Mouse (Mus musculus) embryo, embryonic 9.5 days (tissue): ENCODE measurements around the gene Mbd3.
A peak's percentile ranks its signal among the peaks of the same experiment; 100 is the strongest.

Experiments
- DNase-seq: peaks from one replicate; pipeline ENCODE4 v3.0.0-alpha.2; 2017; ENCODE audit errors: extremely low spot score

Mbd3 gene

DNA sequence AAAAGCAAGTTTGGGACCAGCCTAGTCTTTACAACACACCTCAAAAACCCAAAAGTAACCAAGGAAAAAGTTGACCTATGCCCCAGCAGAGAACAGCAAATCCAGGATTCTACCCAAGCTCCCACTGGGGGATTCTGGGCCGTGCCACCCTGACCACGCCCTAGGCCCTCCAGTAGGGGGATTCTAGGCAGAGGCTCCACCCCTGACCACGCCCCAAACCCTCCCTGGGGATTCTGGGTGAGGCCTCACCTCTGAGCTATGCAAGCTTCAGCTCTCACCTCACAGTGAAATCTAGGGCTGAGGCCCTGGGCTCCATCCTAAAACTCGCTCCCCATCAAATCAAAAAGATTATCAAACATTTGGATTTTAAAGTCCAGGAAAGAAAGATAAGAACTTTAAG lies 24.2 kb upstream of the Mbd3 start:
- DNase-seq: no peak

DNA sequence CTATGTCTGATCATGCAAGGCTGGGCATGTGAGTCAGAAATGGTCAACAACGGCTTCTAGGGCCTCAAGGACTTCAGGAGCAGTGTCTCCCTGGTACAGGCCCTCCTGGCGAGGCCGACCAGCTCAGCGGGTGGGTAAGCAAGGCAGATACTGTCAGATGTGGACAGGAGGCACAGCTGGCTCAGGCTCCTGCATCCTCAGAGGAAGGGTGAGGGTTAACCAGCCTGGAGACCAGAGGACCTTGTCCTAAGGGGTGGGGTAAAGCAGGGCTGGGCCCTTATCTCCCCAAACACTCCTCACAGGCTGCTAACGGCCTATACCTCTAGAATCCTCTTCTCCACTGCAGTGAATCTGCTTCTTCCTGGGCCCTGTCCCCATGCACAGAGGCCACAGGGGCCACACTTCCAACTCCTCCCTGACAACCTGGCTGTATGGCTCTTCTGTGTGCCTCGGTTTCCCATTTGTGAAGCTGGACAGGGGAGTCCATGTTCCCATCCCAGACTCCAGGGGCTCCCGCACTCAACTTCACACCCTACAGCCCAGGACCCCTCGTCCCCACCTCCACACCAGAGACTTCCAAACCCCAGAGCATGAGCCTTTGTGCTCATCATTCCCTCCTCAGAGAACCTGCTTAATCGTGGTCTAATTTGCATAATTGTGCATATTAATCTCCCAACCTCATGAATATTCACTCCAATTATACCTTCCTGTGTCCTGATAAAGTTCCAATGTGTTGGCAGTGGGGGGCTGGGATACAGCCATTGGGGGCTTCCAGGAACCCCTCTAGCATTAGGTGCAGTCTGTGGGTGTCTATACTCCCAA lies 22.5 kb upstream of the Mbd3 start:
- no peak for DNase-seq

DNA sequence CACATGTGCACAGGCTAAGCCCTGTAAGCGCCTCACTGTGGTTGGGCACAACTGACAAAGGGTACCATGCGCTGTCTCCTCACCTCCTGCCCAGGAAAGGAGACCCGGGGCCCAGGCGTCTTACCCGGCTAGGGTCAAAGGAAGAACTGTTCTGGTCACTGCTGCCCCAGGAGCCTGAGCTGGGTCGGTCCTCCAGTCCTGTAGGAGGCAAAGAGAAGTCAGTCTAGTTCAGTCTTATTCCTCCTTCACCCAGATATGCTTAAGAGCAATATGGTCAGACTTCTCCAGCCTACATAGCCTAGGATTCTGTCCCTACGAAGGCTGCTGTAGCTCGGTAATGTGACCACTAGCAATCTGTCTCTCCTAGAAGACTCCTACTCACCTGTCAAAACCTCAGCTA lies 21.9 kb upstream of the Mbd3 start:
- no peak for DNase-seq

DNA sequence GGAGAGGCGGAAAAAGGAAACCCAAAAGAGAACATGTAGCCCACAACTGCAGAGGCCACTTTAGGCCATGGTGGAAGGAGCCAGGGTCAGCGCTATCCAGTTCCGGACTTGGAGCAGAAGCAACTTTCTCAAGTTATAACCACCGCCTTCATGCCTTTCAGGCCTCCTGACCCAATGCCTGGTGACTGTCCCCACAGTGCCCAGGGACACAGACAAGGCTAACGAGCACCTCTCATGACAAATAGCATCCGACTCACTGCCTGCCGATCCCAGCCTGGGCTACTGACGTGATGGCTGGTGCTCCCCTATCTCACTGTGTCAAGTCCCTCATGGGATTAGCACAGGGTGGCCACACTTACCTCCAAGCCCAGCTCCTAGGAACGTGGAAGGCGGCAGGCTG lies 21.4 kb upstream of the Mbd3 start:
- DNase-seq: no peak

DNA sequence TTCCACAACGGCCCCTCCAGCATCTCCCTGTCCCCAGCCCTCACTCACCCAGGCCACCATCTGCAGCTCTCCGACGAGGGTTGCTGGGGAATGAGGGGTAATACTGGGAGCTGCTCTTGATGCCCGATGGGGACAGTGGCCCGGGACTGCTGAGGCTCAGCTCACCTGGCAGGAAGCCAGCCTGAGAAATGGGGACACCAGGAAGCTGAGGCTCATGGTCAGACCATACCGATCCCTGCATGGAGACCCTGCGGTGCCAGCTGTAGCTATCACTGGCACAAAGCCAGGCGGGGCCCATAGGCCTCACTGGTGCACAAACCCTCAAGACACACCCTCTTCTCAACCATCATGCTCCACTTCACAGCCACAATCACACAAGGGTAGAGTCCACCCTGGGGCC lies 20.1 kb upstream of the Mbd3 start:
- no peak for DNase-seq

DNA sequence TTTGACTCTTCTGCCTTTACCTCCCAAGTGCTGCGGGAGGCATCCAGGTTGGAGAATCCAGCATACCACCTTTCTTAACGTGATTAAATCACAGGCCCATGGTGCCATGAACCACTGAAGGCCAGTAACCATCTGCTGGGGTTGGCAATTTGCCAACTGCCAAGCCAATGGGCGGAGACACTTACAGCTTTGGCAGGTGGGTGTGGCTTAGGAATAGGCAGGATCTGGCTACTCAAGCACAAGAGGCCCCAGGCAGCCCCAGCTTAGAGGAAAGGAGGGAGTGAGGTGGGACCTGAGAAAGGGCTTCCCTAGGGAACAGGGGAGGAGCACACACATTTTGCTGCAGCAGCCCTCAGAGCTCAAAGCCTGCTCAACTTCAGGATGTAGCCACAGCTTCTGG lies 19.0 kb upstream of the Mbd3 start:
- DNase-seq: no peak

DNA sequence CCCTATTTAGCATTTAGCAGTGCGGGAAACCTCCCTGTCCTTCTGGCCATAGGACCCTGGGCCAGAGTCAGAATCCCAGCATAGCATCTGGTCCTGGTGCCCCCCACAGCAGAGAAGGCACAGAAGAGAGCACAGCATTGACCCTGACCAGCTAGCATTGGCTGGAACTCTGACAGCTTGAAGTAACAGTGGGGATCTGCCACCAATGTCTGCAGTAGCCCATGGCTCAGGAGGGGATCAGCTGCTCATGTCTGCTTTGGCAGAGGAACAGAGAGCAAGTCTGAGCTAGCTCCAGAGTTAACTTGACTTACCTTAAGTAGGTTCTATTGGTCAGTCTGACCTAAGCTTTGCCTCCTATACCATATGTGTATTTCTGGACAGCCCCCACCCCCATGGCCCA lies 18.5 kb upstream of the Mbd3 start:
- DNase-seq: no peak

DNA sequence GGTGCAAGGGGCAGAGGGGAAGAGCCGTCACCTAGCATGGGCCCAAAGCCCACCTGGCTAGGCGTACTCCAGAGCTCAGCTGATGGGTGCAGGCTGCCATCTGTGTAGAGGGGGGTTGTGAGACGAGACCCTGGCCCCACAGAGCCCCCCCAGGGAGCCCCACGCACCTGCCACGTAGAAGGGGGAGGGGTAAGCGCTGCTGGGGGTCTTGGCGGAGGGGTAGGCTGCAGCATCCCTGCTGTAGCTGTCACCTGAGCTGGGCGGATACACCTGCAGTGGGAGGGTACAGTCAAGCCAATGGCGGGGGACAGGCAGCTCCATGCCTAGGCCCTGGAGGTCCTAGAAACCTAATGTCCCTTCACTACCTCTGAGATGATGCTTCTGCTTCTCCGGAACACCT lies 18.0 kb upstream of the Mbd3 start:
- no peak for DNase-seq

DNA sequence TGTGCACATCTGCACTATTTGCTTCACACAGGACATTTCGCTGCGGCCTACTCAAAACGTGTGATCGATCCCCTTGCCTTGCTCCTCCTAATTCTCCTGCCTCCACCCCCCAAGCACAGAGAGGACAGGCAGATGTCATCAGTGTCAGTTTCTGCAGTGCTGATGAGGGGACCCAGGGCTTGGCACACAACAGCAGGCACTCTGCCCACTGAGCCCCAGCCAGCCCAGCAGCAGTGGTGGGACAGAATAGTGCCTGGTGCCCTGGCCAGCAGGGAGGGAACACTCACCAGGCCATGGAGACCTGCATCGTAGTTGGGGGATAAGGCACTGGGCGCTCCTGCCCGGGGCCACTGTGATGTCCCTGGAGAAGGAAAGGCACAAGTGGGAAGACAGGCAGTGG lies 16.2 kb upstream of the Mbd3 start:
- no peak for DNase-seq

DNA sequence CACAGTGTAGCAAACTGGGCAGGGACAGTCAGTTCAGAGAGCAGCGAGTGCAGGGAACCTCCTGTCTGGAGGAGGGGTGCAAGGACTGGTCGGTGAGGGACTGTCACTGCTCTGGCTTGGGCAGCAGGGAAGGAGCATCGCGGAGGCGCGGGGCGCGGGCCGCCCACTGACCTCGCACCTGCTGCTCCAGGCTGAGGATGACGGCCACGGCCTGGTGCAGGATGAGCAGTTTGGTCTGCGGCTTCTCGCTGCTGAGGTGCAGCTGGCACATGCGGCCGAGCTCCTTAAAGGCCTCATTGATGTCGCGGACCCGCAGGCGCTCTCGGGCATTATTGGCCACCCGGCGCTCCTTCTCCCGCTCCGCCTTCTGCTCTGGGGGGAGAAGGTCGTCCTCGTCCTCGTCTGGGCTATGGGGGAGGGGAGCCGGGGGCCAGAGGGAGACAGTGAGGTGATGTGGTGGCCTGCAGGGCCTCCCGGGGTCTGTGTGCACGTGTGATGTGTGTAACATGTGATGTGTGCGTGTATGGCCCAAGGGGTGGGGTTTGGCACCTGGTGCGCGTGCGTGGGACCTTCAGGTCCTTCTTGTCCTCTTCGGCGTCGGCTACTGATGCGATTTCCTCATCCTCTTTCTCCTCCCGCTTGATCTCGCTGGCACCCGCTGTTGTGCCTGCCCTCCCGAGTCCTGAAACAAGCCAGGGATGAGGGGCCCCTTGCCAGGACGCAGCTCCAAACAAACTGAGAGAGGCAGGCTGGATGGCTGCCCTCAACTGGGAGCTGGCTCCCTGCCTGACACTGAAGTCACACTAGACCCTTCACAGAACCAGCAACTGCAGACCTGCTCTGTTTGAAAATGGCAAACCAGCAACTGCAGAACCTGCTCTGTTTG lies 13.5 kb upstream of the Mbd3 start:
- no peak for DNase-seq

DNA sequence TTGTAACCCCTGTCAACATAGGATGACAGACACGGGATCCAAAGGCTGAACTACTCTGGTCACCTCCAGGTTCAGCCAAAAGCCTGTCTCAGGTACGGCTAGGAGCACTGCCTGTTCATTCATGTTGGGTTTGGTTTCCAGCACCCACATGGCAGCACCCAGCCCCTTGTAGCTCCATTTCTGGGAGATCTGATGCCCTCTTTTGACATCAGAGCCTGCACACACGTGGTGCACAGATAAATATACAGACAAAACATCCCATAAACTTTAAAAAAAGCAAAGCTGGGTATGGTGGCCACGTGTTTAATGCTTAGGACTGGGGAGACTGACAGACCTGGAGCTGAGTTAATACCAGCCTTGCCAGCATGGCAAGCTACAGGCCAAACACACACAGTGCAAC lies 8.6 kb upstream of the Mbd3 start:
- DNase-seq: no peak

DNA sequence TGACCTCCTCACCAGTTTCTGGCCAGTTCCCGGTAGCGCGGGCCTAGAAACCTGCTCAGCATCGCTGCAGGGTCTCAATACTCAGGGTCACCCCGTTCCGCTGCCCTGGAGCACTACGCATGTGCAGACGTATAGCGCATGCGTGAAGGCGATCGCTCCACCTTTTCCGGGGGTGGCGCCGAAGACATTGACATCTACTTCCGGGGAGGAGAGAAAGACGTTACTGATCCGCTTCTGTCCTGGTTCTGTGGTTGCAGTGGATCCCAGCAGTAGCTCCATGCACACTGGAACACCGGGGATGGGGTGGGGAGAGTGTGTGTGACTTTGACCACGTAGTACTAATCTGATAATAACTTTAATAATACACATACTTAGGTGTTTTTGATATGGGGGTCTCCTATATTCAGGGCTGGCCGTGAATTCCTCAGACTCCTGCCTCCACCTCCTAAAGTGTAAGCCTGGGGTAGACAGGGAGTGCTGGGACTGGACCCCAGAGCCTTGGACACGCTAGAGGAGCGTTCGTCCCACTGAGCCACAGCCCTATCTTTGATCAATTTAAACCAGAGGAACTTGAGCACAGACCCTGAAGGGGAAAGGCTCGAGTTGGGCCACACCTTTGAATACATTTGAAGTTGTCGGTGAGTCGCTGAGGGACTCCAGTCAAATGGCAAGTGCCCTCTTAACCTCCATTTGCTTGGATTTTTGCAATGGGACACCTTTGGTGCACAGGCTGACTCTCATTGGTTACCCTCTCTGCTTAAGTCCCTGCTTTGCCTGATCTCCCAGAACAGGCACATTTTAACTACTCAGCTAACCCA lies 7.5 kb upstream of the Mbd3 start, which contains the start of gene Uqcr11:
Gene Uqcr11, minus strand, starts transcription at position 147 of the 818 bp plus-strand sequence.
- peak; percentile 89 for DNase-seq

DNA sequence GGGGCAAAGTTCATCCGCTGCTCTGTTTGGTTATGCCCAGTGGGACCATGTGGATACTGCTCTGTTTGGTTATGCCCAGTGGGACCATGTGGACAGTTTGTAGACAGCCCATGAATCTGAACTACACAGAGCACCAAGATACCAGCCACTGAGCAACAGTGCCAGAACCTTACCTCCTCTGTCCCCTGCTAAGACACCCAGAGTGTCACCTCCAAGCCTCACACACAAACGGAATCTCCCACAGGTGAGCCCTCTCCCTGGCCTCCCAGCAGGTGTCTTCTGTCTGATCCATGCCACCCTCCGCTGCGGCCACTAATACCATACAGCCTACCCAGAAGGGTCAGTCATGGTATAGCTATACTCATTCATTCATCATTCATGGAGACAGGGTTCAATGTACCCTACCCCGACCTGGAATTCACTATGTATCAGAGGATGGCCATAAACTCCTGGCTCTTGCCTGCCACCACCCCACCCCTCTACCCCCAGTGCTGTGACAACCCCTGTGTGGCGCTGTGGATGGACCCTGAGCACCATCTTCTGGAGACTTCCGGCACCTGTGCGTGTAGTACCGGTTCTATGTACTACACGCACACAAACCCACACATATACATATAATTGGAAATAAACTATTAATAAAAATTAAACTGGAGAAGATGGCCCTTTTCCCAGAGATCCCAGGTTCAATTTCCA lies 6.3 kb upstream of the Mbd3 start:
- no peak for DNase-seq

DNA sequence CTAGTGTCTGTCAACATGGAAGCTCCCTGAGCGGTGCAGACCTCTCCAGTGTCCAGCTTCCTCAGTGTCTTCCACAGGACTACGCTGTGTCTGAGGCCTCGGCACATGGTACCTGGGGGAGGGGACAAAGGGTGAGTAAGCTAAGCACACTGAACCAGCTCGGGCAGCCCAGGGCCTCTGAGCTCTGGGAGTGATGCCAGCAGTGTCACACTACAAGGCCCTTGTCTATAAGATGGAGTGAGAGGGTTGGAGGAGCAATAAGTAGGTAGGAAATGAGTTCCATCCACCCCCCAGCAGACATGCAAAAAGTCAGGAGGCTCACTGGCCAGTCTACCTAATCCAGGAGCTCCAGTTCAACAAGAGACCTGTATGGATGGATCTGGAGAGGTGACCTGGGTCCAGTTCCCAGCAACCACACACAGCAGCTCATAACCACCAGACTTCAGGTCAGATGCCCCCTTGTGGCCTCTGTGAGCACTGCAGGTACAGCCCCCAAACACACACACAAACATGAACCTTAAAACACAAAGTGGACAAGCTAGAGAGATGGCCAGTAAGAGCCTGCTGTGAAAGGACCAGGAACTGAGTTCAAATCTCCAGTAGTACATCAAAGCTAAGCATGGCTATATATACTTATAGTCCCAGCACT lies 3.8 kb upstream of the Mbd3 start:
- no peak for DNase-seq

DNA sequence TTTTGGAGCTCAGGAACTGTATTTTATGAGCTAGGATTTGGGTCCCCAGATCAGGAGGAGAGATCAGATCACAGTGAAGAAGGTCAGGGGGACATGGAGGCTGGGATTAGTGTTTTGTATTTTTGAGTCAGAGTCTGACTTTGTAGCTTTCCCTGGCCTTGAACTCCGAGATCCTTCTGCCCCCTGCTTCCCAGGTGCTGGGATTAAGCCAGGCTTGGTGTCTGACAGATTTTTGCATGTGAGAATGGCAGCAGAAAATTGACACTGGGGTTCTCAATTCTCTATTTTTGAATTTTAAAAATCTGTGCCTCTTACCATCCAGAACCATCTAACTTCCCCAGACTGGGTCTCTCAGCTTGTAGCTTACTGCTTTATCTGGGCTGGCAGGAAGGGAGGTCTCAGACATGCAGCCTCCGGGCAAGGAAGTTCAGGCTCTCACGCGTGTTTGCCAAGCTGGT lies 1.4 kb upstream of the Mbd3 start:
- no peak for DNase-seq

DNA sequence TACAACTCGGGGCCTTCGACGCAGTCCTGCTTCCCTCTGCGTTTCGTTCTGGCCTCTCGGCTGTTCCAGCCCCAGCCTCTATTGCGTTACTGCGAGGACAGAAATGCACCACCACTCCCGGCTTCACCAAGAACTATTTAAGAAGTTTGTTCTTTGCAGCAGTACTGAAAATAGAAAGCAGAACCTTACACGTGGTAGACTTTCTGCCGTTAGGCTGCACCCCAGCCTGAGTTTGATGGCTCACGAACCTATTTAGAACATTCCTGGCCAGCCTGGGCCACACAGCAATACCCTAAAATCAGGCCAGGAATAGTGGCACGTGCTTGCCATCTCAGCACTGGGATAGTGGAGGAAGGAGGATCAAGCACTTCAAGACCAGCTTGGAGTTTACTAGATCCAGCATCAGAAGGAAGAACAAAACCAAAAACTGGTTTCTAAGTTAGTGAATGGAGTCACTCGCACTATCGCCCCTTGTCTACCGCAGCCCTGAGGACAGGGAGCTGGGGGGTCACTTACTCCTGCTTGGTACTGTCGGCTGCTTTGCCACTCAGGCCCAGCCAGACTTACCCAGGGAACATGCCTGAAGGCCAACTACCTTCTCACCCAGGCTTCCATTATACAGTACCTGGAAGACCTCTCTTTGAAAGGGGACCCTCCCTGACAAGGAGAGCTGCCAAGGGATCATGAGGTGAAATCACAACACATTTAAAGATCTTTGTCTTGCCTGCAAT lies 788 bp upstream of the Mbd3 start:
- no peak for DNase-seq

DNA sequence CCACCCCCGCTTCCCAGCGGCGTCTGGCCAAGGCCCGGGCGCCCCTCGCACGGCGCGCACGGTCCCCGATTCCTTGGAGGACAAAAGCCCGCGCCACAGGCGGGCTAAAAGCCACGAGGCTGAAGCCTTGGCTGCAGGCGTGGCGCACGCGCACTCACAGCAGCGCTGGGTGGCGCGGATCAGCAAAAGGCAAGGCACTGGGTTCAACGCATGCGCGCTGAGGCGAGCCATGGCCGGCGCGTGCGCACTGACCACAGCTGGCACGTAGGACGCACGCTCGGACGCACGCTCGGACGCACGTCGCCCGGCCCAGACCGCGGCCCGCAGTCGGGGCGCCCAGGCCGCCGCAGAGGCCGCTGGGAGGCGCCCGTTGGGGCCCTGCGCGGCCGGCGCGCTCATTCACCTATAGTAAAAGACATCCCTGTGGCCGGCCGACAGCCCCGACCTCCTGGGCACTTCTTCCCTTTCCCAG lies 595 bp downstream of the Mbd3 start:
- DNase-seq: peak; percentile 98

DNA sequence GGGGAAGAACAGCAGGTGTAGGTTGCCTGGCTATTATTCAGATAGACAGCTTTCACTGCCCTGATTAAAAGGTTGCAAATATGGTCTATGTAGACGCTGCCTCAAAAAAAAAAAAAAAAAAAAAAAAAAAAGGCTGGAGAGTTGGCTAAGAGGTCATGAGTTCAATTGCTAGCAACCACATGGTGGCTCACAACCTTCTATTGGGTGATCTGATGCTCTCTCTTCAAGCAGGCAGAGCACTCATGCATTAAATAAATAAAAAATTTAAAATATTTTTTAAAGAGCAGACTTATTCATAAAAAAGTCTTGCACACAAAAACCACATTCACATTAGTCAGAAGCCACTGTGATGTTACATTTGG lies 1.2 kb downstream of the Mbd3 start:
- DNase-seq: no peak

DNA sequence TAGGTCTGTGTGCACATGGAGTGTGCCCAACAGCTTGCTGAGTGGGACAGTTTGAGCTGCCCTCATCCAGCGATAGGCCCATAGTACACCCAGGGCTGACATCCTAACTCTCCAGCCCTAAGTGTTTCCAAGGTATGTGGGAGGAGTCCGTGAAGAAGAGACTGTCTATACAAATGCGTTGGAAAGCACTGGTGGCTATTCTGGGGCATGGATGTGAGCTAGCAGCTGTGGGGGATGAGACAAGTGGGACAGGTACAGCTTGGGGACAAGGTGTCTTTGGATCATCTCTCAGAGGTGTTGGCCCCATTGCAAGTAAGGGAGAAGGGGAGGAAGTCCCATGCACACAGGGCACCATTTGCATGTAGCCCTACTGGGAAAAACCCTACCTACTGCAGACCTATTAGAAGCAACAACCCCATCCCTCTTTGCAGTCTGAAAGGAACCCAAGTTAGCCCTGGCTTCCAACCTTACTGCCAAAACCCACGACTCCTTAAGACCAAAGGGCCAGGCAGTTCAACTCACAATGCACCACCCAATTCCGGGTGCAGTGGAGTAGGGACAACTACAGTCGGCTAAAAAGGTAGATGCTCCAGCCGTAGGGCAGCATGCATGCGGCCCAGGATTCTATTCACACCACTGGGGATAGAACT lies 1.7 kb downstream of the Mbd3 start:
- no peak for DNase-seq
